ENCODE assay signal across 9 mouse cellular contexts in genomic region chr14:118690921-118691320, GRCm38 (mm10). TPM values are rescaled to one million over a fixed set of nuclear protein-coding genes. Genes with fewer than 3 reads are reported as not detected.
DNase-seq lines count a peak whose midpoint lies in the region; ATAC-seq lines count a peak whose summit lies in the region.
"Had no signal": no experiment of that assay in that cellular context is flagged by ENCODE, and none has a peak within 500 bp of the region (broad histone marks: within the 10 kb centered on the region; RNA-seq: fewer than 3 reads in every experiment).

No protein-coding gene starts in this region.

- H3K4me2 ChIP-seq in forebrain, embryonic 16.5 days (ENCODE audit: low read length), result no peak overlapping the region

- H3K27ac ChIP-seq in forebrain, embryonic 16.5 days (ENCODE audit: low read length), result no peak overlapping the region

- H3K4me3 ChIP-seq in forebrain, embryonic 16.5 days (replicated peaks; ENCODE audit: low read length), result no peak overlapping the region

- H3K4me1 ChIP-seq in forebrain, embryonic 16.5 days (replicated peaks; ENCODE audit: control insufficient read depth, insufficient read depth, low read length), result peaks cover 2% of the 10 kb centered on the region; the same call in 1 of the 2 replicates

- no peaks in the 10 kb centered on the region for H3K9me3 ChIP-seq in forebrain, embryonic 16.5 days (ENCODE audit: control insufficient read depth, low read length)

- WGBS in forebrain, embryonic 16.5 days, result 73% methylated on average over 8 of the region's 8 CpGs

- H3K9ac ChIP-seq in forebrain, embryonic 16.5 days (replicated peaks; ENCODE audit: low read depth, low read length), result no peak overlapping the region

- H3K27me3 ChIP-seq in splenic B cell, adult 2 months (ENCODE audit: control insufficient read depth, insufficient read depth, low read length, poor library complexity, severe bottlenecking), result no peaks in the 10 kb centered on the region
- H3K27me3 ChIP-seq in forebrain, embryonic 16.5 days (replicated peaks; ENCODE audit: control insufficient read depth, insufficient read depth, low read length), result no peaks in the 10 kb centered on the region

- H3K36me3 ChIP-seq in splenic B cell, adult 2 months (ENCODE audit: control insufficient read depth, insufficient read depth, low read length, poor library complexity, severe bottlenecking), result no peaks in the 10 kb centered on the region
- no peaks in the 10 kb centered on the region for H3K36me3 ChIP-seq in forebrain, embryonic 16.5 days (ENCODE audit: control insufficient read depth, insufficient read depth)

- ATAC-seq in hematopoietic stem cell, adult 5-6 weeks (replicated peaks in 1 of 2; ENCODE audit: insufficient read depth in 1 of 2, low FRiP score in 2 of 2, low TSS enrichment in 1 of 2, low read depth in 1 of 2, poor library complexity in 2 of 2, severe bottlenecking in 2 of 2), result peak; percentile 84 to 88
- no peak for ATAC-seq in forebrain, embryonic 16.5 days

- DNase-seq in kidney, adult 18-20 months, result peak; percentile 30
- no peak for DNase-seq in kidney, postnatal 10 days
- DNase-seq in thymus, postnatal 25 days, result peak; percentile 15
- DNase-seq in thymus, postnatal 0 days (ENCODE audit: low spot score), result no peak
- peak; percentile 17 for DNase-seq in splenic B cell, adult 2 months (ENCODE audit: low read depth, low spot score)
- no peak for DNase-seq in adrenal gland, postnatal 4 days (ENCODE audit: low spot score in 2 of 2)
- DNase-seq: gastrocnemius, postnatal 36 days had no signal

RNA-seq across cellular contexts. Expression of gene Abcc4, which starts 15.1 kb away (rescaled TPM):
- 3.3 and 3.5 TPM in 2 replicates for polyA plus RNA-seq in thymus, postnatal 0 days (2015; fragmentation: Nextera tagmentation; extraction: Ambion mirVana)
- 13.3 and 18.1 TPM in 2 replicates for total RNA-seq in hematopoietic stem cell, adult 5-6 weeks (2017)
- 1.2 and 1.4 TPM in 2 replicates for polyA plus RNA-seq in forebrain, embryonic 16.5 days (2015; fragmentation: Nextera tagmentation; extraction: Ambion mirVana)
- total RNA-seq in adrenal gland, postnatal 4 days (2021), result 10 to 100 TPM in 1 of 2 experiments, 1 to 10 TPM in 1; 7.3 to 10.1 TPM

Comparison
In these comparisons a context has a peak if more than half of its experiments do, and no peak if none do; other contexts are left out.
1. DNase-seq: peak in kidney, adult 18-20 months (single experiment), thymus, postnatal 25 days (single experiment) and splenic B cell, adult 2 months (single experiment); none in kidney, postnatal 10 days (single experiment), thymus, postnatal 0 days (single experiment) and adrenal gland, postnatal 4 days (0 of 2).